Comparison of ENCODE assay signal across 8 mouse cellular contexts in genomic region chr9:65587573-65588358, GRCm38 (mm10). TPM values are rescaled to one million over a fixed set of nuclear protein-coding genes. Genes with fewer than 3 reads are reported as not detected.
DNase-seq lines count a peak whose midpoint lies in the region; ATAC-seq lines count a peak whose summit lies in the region.

No protein-coding gene starts in this region.

- 0 out of 2 replicates have a peak overlapping the region, but pooled peaks have one; percentile 17 for H3K27ac ChIP-seq in limb, embryonic 12.5 days

- H3K4me1 ChIP-seq in limb, embryonic 12.5 days (replicated peaks) = peaks cover 26% of the 10 kb centered on the region

- H3K36me3 ChIP-seq in limb, embryonic 12.5 days = peaks cover 34% of the 10 kb centered on the region

- no peak for ATAC-seq in limb, embryonic 12.5 days (ENCODE audit: insufficient number of reproducible peaks, insufficient read depth, low FRiP score, low TSS enrichment, low read depth)

- no peaks in the 10 kb centered on the region for H3K9me3 ChIP-seq in limb, embryonic 12.5 days

- H3K4me2 ChIP-seq in limb, embryonic 12.5 days = peak overlapping the region; percentile 99

- under 1% methylated on average over 64 of the region's 64 CpGs for WGBS in limb, embryonic 12.5 days

- no peaks in the 10 kb centered on the region for H3K27me3 ChIP-seq in limb, embryonic 12.5 days

- H3K4me3 ChIP-seq in limb, embryonic 12.5 days (replicated peaks) = peak overlapping the region; percentile 72

- H3K9ac ChIP-seq in limb, embryonic 12.5 days (replicated peaks) = peak overlapping the region; percentile 75

- DNase-seq in adrenal gland, postnatal 10 days = peak; percentile 53
- no peak for DNase-seq in adrenal gland, postnatal 4 days (ENCODE audit: low spot score in 2 of 2)
- DNase-seq in spleen, adult 12 weeks (ENCODE audit: low spot score) = peak; percentile 44
- no peak for DNase-seq in spleen, postnatal 36 days (ENCODE audit: low spot score in 2 of 2)
- peak; percentile 40 for DNase-seq in forelimb bud, embryonic 11.5 days (ENCODE audit: low read depth, low spot score)
- peak; percentile 65 for DNase-seq in neural tube, embryonic 10.5 days (ENCODE audit: extremely low spot score, low spot score)
- no peak for DNase-seq in layer of hippocampus, adult 9-10 months (ENCODE audit: low spot score)

RNA-seq across cellular contexts. Expression of gene Pif1, which starts 0.8 kb away (rescaled TPM):
- 1 to 10 TPM; 2.0 to 3.3 TPM for total RNA-seq in adrenal gland, postnatal 10 days (2021)
- 1 to 10 TPM; 4.8 to 4.9 TPM for total RNA-seq in adrenal gland, postnatal 4 days (2021)
- 21.7 and 22.8 TPM in 2 replicates for polyA plus RNA-seq in limb, embryonic 12.5 days (2016; fragmentation: Nextera tagmentation; extraction: Ambion mirVana)

RNA-seq across cellular contexts. Expression of gene Plekho2, which starts 7.9 kb away (rescaled TPM):
- 10 to 100 TPM; 32.5 to 37.8 TPM for total RNA-seq in adrenal gland, postnatal 10 days (2021)
- 10 to 100 TPM; 44.7 to 45.4 TPM for total RNA-seq in adrenal gland, postnatal 4 days (2021)
- polyA plus RNA-seq in limb, embryonic 12.5 days (2016; fragmentation: Nextera tagmentation; extraction: Ambion mirVana) = 12.2 and 15.0 TPM in 2 replicates

RNA-seq across cellular contexts. Expression of gene Rbpms2, which starts 41.7 kb away (rescaled TPM):
- 10 to 100 TPM; 49.7 to 61.5 TPM for total RNA-seq in adrenal gland, postnatal 10 days (2021)
- 10 to 100 TPM; 45.2 to 45.6 TPM for total RNA-seq in adrenal gland, postnatal 4 days (2021)
- 16.4 and 18.3 TPM in 2 replicates for polyA plus RNA-seq in limb, embryonic 12.5 days (2016; fragmentation: Nextera tagmentation; extraction: Ambion mirVana)

Comparison
In these comparisons a context has a peak if more than half of its experiments do, and no peak if none do; other contexts are left out.
1. DNase-seq: peak in adrenal gland, postnatal 10 days (single experiment), spleen, adult 12 weeks (single experiment), forelimb bud, embryonic 11.5 days (single experiment) and neural tube, embryonic 10.5 days (single experiment); none in adrenal gland, postnatal 4 days (0 of 2), spleen, postnatal 36 days (0 of 2) and layer of hippocampus, adult 9-10 months (single experiment).